Mouse (Mus musculus) embryonic facial prominence, embryonic 11.5 days (tissue): ENCODE data around the gene Mrps34. TPM values are rescaled to one million over a fixed set of nuclear protein-coding genes. Genes with fewer than 3 reads are reported as not detected.
A peak's percentile ranks its signal among the peaks of the same experiment; 100 is the strongest.

Experiments used
- ATAC-seq: fragments of 200-750 bp; cut with Nextera tagmentation; replicated peaks from 2 replicates; pipeline ENCODE4 v1.8.0; 2017; ENCODE audit warnings: low read depth; ENCODE audit not compliant: insufficient number of reproducible peaks, low FRiP score, low TSS enrichment
- DNase-seq: peaks from one replicate; pipeline ENCODE4 v3.0.0-alpha.2; 2015; ENCODE audit warnings: low spot score
- H3K27ac ChIP-seq: fragments of 300-500 bp; sonication (generic); replicated peaks from 2 replicates; pipeline ENCODE4 v1.5.1; 2014; ENCODE audit warnings: mild to moderate bottlenecking, low read depth, low read length, control low read depth
- H3K27me3 ChIP-seq: fragments of 300-500 bp; sonication (generic); 2 replicates; pipeline ENCODE4 v1.6.1; 2014; ENCODE audit warnings: mild to moderate bottlenecking, low read length, moderate library complexity, mixed read lengths; ENCODE audit not compliant: control insufficient read depth, insufficient read depth
- H3K36me3 ChIP-seq: fragments of 300-500 bp; sonication (generic); replicated peaks from 2 replicates; pipeline ENCODE4 v1.6.1; 2014; ENCODE audit warnings: low read depth, mild to moderate bottlenecking, low read length, moderate library complexity, mixed read lengths; ENCODE audit not compliant: control insufficient read depth, insufficient read depth
- H3K4me1 ChIP-seq: fragments of 300-500 bp; sonication (generic); 2 replicates; pipeline ENCODE4 v1.6.1; 2014; ENCODE audit warnings: low read length, mixed read lengths; ENCODE audit not compliant: control insufficient read depth, insufficient read depth
- H3K4me2 ChIP-seq: fragments of 300-500 bp; sonication (generic); 2 replicates; pipeline ENCODE4 v1.6.1; 2014; ENCODE audit warnings: low read depth, mild to moderate bottlenecking, control low read depth, low read length, moderate library complexity
- H3K4me3 ChIP-seq: fragments of 300-500 bp; sonication (generic); 2 replicates; pipeline ENCODE4 v1.5.1; 2014; ENCODE audit warnings: low read depth, low read length, control low read depth
- H3K9ac ChIP-seq: fragments of 300-500 bp; sonication (generic); replicated peaks from 2 replicates; pipeline ENCODE4 v1.6.1; 2014; ENCODE audit warnings: mild to moderate bottlenecking, control low read depth, low read length
- H3K9me3 ChIP-seq: fragments of 300-500 bp; sonication (generic); replicated peaks from 2 replicates; pipeline ENCODE4 v1.6.1; 2016; ENCODE audit warnings: mild to moderate bottlenecking, low read length, inconsistent platforms, mixed read lengths; ENCODE audit not compliant: control insufficient read depth
- WGBS: fragments of 180-500 bp; shearing (Covaris S2); extraction: QIAGEN DNeasy Blood & Tissue Kit; methylation state at CpG from one replicate; pipeline ENCODE4 v1.1.7; 2014; 5-methylcytosine and 5-hydroxymethylcytosine counted together
- polyA plus RNA-seq: library from polyadenylated mRNA; unstranded; fragments of >200 nt; fragmentation: Nextera tagmentation; extraction: Ambion mirVana; gene quantifications from 2 replicates; pipeline ENCODE4 v1.2.1, GENCODE M21; 2014

Mrps34 gene
- polyA plus RNA-seq, 1 experiment from 2014 or later, result 68.6 TPM

GRCm38 (mm10) chr17:24890151-24891092 lies 4.5 kb upstream of the Mrps34 start:
- 88% methylated on average over 19 of the region's 19 CpGs for WGBS
- no peak for DNase-seq

DNA sequence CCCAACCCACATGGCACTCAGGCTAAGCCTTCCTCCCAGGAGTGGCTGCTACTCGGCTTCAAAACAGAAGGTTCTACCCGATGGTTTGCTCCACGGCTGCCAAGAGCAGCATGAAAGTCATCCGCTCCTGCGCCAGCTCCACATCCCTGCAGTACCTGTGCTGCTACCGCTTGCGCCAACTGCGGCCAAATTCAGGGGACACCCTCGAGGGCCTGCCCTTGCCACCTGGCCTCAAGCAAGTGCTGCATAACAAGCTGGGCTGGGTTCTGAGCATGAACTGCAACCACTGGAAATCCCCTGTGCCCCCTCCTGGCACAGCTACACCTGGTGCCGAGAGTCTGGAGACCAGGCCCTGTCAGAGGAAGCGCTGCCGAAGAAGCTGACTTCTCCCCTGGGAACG lies 3.6 kb upstream of the Mrps34 start:
- Histone ChIP-seq H3K4me3 (no peak overlapping the region), H3K27me3 (no peaks in the 10 kb centered on the region), H3K36me3 (no peaks in the 10 kb centered on the region; the same call in 1 of the 2 replicates), H3K27ac (no peak overlapping the region), H3K9me3 (no peaks in the 10 kb centered on the region), H3K9ac (no peak overlapping the region), H3K4me2 (no peak overlapping the region), H3K4me1 (peaks cover 7% of the 10 kb centered on the region)
- ATAC-seq (no peak), DNase-seq (no peak)
- WGBS, result 86% methylated on average over 13 of the region's 13 CpGs

More at GRCm38 (mm10) chr17:24890151-24891092, 4.5 kb upstream of the Mrps34 start:
- Histone ChIP-seq H3K27ac (no peak overlapping the region), H3K9me3 (no peaks in the 10 kb centered on the region), H3K4me2 (no peak overlapping the region), H3K9ac (no peak overlapping the region), H3K36me3 (no peaks in the 10 kb centered on the region; the same call in 1 of the 2 replicates), H3K4me3 (no peak overlapping the region), H3K27me3 (no peaks in the 10 kb centered on the region), H3K4me1 (peaks cover 4% of the 10 kb centered on the region)
- ATAC-seq, result no peak

GRCm38 (mm10) chr17:24892785-24893184 lies 2.1 kb upstream of the Mrps34 start:
- WGBS, result 84% methylated on average over 12 of the region's 12 CpGs

GRCm38 (mm10) chr17:24893276-24893675 lies 1.6 kb upstream of the Mrps34 start:
- H3K36me3 ChIP-seq, result peaks cover 3% of the 10 kb centered on the region
- DNase-seq, result no peak
- H3K4me3 ChIP-seq, result no peak overlapping the region; the same call in none of the 2 replicates
- no peaks in the 10 kb centered on the region for H3K9me3 ChIP-seq
- H3K27ac ChIP-seq, result no peak overlapping the region
- no peak overlapping the region for H3K4me2 ChIP-seq
- no peaks in the 10 kb centered on the region for H3K27me3 ChIP-seq
- H3K9ac ChIP-seq, result no peak overlapping the region
- ATAC-seq, result no peak
- 90% methylated on average over 2 of the region's 2 CpGs for WGBS
- H3K4me1 ChIP-seq, result peaks cover 9% of the 10 kb centered on the region

More at GRCm38 (mm10) chr17:24892785-24893184, 2.1 kb upstream of the Mrps34 start:
- no peak overlapping the region for H3K4me2 ChIP-seq
- peaks cover 3% of the 10 kb centered on the region for H3K36me3 ChIP-seq
- no peaks in the 10 kb centered on the region for H3K27me3 ChIP-seq
- no peak for DNase-seq
- H3K9me3 ChIP-seq, result no peaks in the 10 kb centered on the region
- H3K9ac ChIP-seq, result no peak overlapping the region
- no peak for ATAC-seq
- H3K27ac ChIP-seq, result no peak overlapping the region
- peaks cover 9% of the 10 kb centered on the region for H3K4me1 ChIP-seq
- H3K4me3 ChIP-seq, result no peak overlapping the region; the same call in 1 of the 2 replicates

GRCm38 (mm10) chr17:24894061-24894994 lies 588 bp upstream of the Mrps34 start:
- H3K4me2 ChIP-seq, result peak overlapping the region; percentile 95
- peaks cover 9% of the 10 kb centered on the region for H3K4me1 ChIP-seq
- peaks cover 12% of the 10 kb centered on the region for H3K36me3 ChIP-seq
- H3K9me3 ChIP-seq, result no peaks in the 10 kb centered on the region
- peak overlapping the region; percentile 84 for H3K9ac ChIP-seq
- DNase-seq (no peak), ATAC-seq (no peak)
- H3K27ac ChIP-seq, result peak overlapping the region; percentile 62
- 10% methylated on average over 31 of the region's 31 CpGs for WGBS
- no peaks in the 10 kb centered on the region for H3K27me3 ChIP-seq
- peak overlapping the region; percentile 89 for H3K4me3 ChIP-seq

DNA sequence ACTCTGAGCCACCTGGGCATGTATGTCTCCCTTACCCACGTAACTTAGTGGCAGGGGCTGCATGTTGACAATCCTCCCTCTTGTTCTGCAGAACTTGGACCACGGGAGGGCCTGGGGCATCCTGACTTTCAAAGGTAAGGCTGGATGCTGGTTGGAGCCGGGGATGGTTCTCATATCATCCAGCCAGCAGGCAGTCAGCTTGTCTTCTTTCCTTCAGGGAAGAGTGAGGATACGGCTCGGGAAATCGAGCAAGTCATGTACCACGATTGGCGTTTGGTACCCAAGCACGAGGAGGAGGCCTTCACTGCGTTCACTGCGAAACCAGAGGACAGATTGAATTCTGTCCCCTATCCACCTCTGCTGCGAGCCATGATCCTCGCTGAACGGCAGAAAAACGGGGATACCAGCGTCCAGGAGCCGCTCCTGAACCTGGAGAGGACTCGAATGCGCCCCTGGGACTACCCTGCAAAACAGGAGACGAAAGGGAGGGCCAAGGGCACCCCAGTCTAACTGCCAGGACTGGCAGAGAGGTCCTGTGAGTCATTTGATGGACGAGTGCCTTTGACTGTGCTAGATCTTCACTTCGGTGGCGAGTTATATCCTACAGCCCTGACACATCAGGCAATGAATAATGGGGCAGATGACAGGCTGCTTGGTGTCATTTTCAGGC lies 790 bp downstream of the Mrps34 start:
- Histone ChIP-seq H3K36me3 (peaks cover 20% of the 10 kb centered on the region), H3K4me1 (peaks cover 9% of the 10 kb centered on the region), H3K27ac (peak overlapping the region; percentile 62; the same call in 1 of the 2 replicates), H3K4me3 (peak overlapping the region; percentile 89), H3K9ac (peak overlapping the region; percentile 84), H3K9me3 (no peaks in the 10 kb centered on the region), H3K27me3 (no peaks in the 10 kb centered on the region), H3K4me2 (peak overlapping the region; percentile 95)
- DNase-seq (no peak), ATAC-seq (no peak)
- WGBS, result 13% methylated on average over 23 of the region's 23 CpGs

GRCm38 (mm10) chr17:24896241-24896992 lies 1.5 kb downstream of the Mrps34 start, which contains the start of gene Nme3:
Nme3 (plus strand) TSS chr17:24896500.
- ATAC-seq, result peak; percentile 58
- H3K9me3 ChIP-seq, result no peaks in the 10 kb centered on the region
- H3K27ac ChIP-seq, result peak within 1 kb of the TSS; percentile 62; the same call in 1 of the 2 replicates
- H3K4me1 ChIP-seq, result peaks cover 9% of the 10 kb centered on the region
- peak within 1 kb of the TSS; percentile 84 for H3K9ac ChIP-seq
- peak within 1 kb of the TSS; percentile 89 for H3K4me3 ChIP-seq
- H3K36me3 ChIP-seq, result peaks cover 26% of the 10 kb centered on the region
- 2% methylated on average over 50 of the region's 50 CpGs for WGBS
- no peaks in the 10 kb centered on the region for H3K27me3 ChIP-seq
- peak within 1 kb of the TSS; percentile 95 for H3K4me2 ChIP-seq
- DNase-seq, result peak; percentile 77
